Mouse (Mus musculus) kidney, adult 9 months (tissue): ENCODE measurements around the gene Cryzl2.

Experiments used
- DNase-seq: peaks from one replicate; pipeline ENCODE4 v3.0.0; 2022

Gene Cryzl2

DNA sequence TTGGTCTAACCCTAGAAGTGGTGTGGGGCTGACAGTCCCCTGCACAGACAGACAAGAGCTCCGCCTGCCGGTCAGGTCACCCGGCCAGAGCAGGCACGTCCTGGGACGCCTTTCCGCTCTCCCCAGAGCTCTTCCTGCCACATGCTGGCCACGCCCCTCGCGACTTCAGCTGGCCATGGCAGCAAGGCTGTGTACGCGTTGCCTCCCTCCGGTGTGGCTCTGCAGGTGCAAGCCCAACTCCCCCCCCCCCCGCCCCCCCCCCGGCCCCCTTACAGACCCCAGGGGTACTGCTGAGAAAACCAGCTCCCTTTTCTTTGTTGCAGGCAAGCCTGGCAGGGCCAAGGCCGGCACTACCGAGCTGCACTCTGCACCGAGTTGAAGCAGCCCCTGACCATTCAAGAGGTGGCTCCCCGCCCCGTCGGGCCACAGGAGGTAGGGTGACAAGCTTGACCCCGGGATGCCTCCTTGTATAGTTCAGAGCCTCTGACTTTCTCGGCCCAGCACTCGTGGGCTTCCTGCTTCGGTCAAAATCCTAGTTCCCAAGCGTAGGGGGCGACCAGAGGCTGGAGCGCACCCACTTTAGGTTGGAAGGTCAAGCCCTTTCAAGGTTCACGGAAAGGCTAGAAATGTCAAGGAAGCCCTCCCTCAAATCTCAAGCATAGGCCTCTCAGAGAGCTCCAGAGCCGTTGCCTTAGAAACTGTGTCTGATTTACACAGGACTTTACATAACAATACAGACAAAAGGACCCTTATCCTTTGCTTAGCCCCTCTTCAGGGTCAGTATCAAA lies at the start of gene Cryzl2:
Gene Cryzl2 (plus strand): TSS at position 157 of the 788 bp plus-strand sequence.
- DNase-seq = peak; percentile 92

DNA sequence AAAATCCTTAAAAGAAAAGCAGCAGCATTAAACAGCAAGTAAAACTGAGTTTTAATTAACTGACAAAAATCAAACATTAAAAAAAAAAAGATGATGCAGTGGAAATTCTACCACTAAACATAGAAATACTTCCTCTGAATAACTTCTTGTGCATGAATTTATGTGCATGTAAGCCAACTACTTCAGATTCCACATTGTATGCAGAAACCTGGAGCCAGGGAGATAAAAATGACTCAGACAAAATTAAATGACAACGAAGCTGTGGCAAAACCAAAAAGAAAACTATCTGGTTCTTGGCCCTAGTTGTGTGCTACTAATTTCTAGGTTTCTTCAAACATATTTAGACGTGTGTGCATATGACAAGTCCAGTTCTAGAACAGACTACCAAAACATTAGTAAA lies 48.7 kb upstream of the Cryzl2 start:
- DNase-seq = no peak

DNA sequence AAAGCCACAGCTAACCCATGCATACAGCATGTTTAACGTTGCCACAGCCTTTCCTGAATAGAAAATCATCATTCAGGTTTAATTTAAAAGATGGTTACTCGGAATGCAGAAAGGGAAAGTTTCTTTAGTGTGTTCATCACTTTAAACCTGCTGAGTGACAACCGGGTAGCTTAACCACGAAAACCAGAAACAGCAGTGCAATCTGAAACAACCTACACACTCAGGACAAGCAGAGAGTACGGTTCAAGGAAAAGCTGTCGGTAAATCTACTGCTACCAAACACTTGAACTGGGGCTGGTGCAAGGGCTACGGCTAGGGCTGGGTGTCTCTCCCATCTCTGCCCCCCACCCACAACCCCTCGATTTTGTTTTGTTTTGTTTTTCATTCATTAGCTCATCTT lies 47.4 kb upstream of the Cryzl2 start:
- no peak for DNase-seq

DNA sequence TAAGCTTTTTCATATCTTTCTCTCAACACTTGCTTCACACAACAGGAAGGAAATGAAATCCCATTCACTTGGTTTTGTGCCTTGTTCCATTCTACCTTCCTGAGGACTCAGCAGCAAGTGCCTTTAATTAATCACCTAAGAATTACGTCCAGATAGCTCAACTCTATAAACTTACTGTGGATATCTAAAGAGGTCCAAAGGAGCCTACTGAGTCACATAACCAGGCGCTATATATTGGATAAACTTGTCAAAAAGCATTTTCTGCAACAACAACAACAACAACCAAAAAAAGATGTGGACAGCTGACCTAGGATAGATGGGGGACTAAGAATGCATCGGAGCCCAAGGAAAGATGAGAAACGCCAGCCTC lies 47.1 kb upstream of the Cryzl2 start:
- no peak for DNase-seq

DNA sequence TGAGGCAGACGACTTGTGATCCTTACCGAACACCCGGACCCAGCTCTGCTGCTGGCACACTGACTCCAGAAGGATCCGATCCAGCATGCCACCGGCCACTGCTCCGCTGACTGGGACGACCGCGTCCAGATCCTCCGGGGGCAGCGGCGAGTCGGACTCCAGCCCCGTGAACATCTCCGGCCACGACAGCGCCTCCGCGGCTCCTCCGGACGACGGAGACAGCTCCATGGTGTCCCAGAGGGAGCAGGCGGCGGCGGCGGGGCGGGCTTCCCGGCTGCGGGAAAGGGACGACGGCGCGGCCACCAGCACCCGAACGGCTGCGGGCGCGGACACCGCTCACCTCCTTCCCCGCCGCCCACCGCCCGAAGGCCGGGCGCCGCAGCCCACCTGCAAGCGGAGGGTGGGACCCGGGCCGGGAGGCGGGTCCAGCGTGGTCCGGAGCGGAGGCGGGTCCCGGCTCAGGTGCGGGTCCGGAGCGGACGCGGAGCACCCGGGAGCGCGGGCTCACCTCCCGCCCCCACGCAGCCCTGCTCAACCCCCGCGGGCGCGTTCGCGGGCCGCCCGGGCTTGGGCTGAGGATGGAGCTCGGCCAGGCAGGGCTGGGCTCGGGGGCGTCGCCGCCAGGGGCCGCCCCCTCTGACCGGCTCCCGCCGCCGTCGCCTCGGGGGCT lies 46.5 kb upstream of the Cryzl2 start:
- peak; percentile 66 for DNase-seq

DNA sequence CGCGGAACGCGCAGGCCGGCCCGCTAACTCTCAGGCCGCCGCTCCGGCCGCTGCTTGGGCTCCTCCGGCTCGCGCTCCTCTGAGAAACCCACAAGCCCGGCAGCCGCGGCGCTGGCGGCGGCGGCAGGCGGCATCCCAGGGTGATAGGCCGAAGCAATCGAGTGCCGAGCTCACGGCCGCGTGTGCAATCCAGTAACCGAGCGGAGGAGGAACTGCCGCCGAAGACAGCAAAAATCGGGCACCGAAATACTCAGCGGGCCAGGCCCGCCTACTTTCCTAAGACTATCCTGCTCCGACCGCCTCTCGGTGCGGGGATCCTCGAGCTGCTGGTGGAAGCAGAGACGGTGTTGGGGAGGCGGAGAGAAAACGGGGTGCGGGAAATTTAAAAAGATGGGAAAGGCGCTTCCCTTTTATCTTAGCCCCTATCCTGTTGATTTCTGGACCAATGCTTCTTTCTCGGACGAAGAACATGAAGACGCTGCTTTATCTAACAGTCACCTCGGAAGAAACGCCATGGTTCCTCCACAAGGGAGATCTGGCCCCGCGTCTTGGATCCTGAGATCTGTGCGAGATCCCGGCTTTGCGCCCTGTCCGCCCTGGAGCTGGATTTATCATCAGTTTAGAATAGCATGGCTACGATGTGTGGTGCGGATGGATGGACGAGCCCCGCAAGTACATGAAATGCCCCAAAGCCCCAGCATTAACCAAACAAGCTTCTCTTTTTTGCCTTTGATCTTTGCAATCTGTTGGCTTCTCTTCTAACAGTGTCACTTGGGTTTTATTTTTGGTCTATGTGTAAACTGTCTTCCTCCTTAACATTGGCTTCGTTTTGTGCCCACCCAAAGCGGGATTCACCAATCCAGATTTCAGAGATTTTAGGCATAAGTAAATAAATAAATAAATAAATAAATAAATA lies 45.7 kb upstream of the Cryzl2 start, which contains the start of gene Rasal2:
Gene Rasal2 (minus strand): TSS at position 142 of the 916 bp plus-strand sequence.
- DNase-seq = peak; percentile 97

DNA sequence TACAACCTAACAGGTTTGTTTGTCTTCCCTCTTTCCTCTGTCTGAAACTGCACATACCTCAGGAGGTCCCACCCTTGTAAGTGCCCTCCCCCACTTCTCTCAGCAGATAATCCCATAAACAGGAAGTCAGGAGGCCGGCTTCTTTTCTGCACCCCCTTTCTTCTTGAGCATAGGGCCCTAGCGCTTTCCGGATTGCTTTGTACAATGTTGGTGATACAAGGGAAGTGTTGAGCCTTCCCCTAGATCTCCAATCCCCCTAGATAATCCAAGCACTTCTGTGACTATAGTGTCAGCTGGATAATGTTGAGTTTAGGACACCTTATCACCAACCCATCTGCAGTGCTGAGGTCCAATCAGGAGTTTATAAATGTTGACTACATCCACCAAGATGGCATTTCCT lies 42.6 kb upstream of the Cryzl2 start:
- no peak for DNase-seq

DNA sequence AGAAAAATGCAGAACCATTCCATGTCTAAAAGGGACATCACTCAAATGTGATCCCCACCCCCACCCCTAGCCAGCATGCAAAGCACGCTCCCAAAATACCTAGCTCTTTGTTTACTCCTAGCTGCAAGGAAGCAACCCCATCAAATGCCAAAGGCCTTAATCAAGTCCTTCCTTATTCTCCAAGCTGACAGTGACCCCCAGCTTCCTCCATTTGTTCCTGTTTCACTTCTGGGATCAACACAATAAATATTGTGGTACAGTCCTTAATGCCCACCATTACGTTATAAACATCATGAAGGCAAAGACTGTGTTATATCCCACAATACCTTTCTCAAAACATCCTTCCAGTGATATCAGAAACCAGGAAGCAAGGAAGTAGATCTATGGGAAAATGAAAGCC lies 41.7 kb upstream of the Cryzl2 start:
- DNase-seq = no peak

DNA sequence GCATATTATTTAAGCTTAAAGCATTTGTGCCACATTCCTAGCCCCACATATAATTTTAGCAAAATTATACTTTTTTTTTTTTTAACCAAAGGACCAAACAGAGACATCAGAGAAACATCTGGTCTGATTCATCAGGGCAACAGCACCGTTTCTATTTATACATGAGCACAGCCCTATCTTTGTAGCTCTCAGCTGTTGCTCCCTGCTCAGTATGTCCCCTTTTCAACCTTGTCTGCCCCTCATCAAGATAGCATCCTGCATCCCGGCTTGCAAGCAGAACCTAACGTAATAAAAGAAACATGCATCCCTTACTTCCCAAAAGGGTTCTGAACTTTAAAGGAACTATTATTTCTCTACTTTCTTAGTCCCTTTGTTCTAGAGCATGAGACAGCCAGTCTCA lies 41.0 kb upstream of the Cryzl2 start:
- DNase-seq = no peak

DNA sequence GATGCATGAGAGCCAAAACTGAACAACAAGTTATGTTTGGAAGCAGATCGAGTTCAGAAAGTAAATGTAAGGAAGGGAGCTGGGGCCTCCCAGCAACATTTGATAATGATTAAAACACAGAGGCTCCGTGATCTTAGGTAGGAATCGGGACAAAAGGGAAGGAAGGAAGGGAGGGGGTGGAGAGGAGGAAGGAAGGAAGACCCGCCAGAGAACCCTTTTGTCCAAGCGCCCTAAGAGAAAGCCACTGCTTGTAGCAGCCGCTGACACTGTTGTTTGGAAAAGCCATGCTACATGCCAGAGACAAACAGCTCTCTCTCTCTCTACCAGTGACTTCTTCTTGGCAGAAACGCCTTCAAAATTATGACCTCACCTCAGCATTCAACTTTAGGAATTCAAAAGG lies 40.5 kb upstream of the Cryzl2 start:
- DNase-seq = peak; percentile 38

DNA sequence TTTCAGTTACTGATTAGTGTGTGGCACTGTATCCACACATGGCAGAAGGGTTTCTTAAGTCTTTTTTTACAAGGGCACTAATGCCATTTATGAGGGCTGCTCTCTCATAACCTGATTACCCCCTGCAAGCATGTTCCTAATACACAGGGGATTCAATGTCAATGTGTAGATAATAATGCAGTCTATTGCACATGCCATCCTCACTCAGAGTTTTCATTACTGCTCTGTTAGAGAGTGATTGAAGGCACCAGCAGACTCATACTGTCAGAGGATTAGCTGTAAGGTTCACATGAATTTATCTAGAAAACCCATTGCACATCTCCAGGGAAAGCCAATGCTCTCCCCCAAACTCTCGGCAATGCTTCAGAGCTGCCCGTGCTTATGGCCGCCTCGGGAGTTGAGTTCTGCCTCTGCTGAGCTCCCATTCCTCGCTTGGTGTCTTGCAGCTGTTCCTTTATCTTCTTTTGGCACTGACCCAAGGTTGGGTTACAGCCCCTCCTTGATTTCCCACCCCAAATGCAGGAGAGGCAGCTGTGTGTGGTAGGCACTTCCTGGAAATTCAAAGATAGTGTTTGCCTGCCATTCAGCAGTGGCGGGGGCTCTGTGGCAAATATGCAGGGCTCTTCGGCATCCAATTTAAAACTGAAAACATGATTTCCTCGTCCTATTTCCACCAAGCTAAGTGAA lies 32.5 kb upstream of the Cryzl2 start:
- DNase-seq = no peak

DNA sequence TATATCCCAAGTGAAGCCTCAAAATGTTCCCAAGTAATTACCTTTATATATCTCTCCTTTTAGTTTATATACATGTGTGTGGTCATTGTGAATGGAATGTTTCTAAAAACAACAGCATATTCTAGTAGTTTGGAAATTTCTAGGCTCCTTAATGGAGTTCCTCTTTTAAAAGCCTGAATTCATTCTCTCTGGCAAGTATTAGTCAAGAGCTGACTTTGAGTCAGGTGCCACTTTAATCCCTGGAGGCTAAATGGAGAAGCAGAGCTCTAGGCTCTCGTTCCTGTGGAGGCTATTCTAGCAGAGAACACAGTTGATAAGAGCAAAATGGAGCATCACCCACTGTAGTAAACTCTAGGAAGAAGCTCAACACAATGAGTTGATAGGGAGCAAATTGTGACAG lies 31.4 kb upstream of the Cryzl2 start:
- no peak for DNase-seq

DNA sequence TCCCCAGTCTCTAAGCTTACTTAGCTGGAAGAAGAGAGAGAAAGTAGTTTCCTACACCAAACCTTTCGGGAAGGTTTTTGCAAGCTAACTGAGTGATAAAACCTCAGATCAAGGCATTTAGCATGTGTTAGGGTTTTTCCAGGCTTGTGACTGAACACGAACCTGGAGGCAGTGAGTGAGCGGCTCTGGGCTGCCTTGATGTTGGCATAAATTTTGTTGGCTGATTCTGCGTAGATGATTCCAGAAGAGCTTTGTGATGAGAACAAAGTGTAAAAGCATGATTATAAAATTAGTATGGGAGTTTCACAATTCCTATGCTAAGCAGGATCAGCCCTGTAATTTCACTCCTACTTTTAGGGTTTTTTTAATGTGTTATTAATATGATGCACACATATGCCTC lies 30.8 kb upstream of the Cryzl2 start:
- DNase-seq = no peak

DNA sequence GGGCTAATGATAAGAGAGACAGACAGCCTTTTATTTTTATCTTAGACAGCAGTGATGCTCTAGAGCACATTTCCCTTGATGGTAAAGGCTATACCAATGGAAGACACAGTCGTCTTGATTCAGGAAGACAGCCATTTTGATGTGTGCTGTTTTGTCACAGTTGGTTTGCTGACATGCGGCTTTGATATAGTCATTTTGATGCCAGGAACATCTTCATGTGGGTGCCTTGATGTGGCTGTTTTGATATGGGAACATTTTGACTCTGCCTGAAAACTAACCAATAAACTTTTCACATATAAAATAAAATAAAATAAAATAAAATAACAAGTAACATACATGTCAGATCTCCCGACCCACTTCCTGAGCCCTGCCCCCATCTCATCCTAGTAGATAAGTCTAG lies 30.0 kb upstream of the Cryzl2 start:
- DNase-seq = no peak

DNA sequence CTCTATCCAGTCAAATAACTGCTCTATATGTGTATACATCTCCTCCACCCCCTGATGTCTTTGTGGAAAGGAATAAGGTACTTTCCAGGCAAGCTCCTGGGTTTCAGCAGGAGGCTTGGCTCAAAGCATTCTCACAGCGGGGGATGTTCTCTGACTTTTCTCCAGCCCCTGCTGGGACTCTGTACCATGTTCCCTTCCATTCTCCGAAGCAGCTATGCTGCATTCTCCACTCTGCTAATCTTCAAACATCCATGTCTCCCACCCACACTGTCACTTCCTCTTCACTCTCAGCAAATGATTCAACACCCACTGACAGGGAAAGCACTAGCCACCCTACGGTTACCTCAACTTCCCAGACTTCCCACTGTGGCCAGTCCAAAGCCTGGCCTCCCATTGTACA lies 25.1 kb upstream of the Cryzl2 start:
- no peak for DNase-seq

DNA sequence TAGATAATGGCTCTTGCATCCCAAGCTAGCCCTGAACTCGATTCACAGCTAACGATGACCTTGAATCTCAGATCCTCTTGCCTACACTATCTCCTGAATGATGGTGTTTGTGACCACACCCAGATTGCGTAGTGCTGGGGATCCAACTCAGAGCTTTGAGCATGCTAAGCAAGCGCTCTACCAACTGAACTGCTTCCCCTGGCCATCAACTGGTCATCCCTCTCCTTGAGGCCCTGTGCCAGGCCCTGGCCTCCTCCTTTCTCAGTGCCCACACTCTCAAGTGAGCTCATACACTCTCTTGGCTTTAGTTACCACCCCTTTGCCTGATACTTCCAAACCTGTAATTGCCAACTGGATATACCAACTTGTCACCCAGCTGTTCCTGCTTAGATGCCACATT lies 24.0 kb upstream of the Cryzl2 start:
- DNase-seq = no peak

DNA sequence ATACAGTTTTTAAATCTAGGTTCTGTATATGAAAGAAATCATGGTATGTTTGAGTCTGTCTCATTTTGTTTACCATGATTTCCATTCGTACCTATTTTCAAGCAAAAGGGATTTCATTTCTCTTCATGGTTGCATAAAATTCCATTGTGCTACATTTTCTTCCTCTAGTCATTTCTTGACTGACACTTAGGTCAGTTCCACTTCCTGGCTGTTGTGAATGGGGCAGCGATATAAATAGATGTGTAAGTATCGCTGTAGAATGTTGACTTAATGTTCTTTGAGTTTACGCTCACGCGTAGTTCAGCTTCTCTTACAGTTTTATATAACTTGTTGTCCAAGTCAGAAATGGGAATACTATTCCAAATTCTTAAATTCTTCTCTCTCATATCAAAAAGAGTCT lies 22.5 kb upstream of the Cryzl2 start:
- no peak for DNase-seq

DNA sequence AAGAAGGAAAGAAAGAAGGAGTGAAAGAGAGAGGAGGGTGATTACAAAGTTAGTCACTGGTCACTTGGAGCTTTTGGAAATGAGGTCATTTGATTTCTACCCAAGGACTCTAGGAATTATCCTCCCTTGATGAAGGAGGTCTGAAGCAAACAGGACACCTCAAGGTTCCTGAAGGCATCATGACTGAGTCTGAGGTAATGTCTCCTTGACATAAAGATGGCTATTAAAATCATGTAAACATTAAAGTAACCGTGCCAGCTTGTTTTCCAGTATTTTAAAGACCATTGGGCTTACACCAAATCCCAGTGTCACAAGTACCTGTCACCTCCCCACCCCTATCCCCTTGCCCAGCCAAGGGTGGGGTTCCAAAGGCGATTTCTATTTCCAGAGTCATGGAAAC lies 20.1 kb upstream of the Cryzl2 start:
- no peak for DNase-seq

DNA sequence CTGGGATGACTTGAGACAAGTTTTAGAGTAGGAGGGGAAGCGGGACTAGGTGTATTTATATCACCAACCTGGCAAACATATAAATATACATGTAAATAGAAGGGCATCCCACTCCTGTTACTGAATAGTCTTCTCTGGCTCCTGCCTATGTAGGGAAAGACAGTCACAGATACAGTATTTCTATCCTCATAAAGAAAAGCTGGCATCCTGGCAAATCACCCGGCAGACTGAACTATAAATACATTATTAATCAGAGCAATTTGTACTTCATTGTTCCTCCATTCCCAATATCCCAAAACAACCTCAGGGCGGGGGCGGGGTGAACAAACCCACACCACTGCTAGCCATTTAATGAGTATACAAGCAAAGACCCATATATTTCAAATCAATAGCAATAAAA lies 19.3 kb upstream of the Cryzl2 start:
- DNase-seq = no peak

DNA sequence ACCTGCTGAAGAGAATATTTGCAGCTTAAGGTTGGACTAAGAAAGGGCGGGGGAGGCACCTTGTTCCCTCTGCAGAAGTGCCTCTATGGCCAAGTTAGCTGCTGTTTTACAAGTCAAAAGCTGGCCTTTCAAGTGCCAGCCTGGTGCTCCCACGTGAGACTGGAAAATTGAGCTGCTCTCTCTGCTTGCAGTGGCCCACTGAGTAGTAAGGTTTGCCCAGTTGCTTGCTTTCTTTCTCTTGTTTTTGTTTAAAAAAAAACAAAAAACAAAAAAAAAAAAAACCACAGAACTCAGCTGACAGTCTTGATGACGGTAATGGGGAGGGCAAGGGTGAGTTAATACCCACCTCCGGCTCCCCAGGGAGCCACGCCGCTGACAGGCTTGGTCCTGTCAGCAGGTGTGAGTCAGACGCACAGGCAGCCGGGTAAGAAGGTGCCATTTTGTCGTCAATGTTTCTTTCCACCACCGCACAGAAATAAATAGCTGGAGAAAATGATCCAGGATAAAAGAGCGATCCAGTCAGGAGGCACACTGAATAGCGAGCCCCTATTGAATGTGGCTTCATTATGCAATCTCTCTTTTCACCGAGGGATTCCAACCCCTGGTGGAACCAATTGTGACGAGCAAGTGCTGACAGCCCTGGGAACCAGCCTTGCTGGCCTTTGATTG lies 18.3 kb upstream of the Cryzl2 start:
- DNase-seq = no peak

DNA sequence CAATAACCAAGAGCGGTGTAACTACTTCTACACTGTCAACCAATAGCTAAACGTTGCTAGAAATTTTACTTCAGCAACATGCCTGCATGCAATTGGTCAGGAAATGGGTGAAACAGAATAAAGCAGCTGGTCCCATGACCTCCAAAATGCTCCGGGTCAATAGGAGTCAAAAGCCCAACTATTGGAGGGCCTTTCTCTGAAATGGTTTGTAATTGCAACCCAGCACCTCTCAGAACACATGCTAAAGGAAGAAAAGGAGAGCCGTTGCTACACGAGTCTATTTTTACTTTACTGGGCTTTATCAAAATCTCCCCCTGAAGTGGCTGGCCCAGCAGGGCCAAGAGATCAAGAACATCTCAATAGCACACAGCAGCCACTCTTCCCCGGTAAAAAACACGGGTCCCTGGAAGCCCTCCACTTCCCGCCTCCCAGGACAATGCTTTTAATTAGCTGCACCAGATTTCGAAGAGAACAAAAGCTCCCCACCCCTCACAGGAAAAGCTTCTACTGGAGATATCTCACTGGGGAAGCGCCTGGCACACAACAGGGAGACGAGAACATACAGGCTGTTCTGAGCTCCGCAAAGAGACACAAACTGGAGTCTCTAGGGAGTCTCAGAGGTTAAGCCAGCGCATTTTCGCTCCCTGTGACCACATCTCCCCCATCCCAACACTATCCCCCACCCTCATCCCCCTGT lies 15.2 kb upstream of the Cryzl2 start:
- DNase-seq = peak; percentile 46
